14 mouse cellular contexts compared by ENCODE assay signal in genomic region chr1:12612102-12612501, GRCm38 (mm10).
"Had no signal": no experiment of that assay in that cellular context is flagged by ENCODE, and none has a peak within 500 bp of the region (broad histone marks: within the 10 kb centered on the region; RNA-seq: fewer than 3 reads in every experiment).

No protein-coding gene starts in this region.

- H3K4me1 ChIP-seq: liver, embryonic 13.5 days; midbrain, embryonic 13.5 days; neural tube, embryonic 15.5 days had no signal

- H3K27ac ChIP-seq: kidney, postnatal 0 days; limb, embryonic 15.5 days; liver, embryonic 13.5 days; midbrain, embryonic 13.5 days; neural tube, embryonic 15.5 days had no signal

- ATAC-seq: liver, postnatal 0 days; midbrain, embryonic 13.5 days had no signal

- H3K4me3 ChIP-seq: limb, embryonic 15.5 days; liver, embryonic 13.5 days; midbrain, embryonic 13.5 days; neural tube, embryonic 15.5 days had no signal

- H3K9ac ChIP-seq: limb, embryonic 15.5 days; liver, embryonic 13.5 days; liver, postnatal 0 days; midbrain, embryonic 13.5 days; neural tube, embryonic 15.5 days had no signal

- H3K27me3 ChIP-seq: limb, embryonic 15.5 days; liver, embryonic 13.5 days; midbrain, embryonic 13.5 days; neural tube, embryonic 15.5 days had no signal

- H3K36me3 ChIP-seq: limb, embryonic 15.5 days; liver, embryonic 13.5 days; midbrain, embryonic 13.5 days; neural tube, embryonic 15.5 days had no signal

- H3K9me3 ChIP-seq: limb, embryonic 15.5 days; liver, embryonic 13.5 days; midbrain, embryonic 13.5 days; neural tube, embryonic 15.5 days had no signal

- DNase-seq: kidney, adult 9 months; kidney, postnatal 36 days; left cerebral cortex, postnatal 4 days; liver, embryonic 13.5 days; liver, postnatal 0 days; right cerebral cortex, adult 18-20 months; right cerebral cortex, postnatal 25 days; spleen, adult 18-20 months; thymus, adult 18-20 months; thymus, postnatal 14 days had no signal

- H3K4me2 ChIP-seq: limb, embryonic 15.5 days; liver, embryonic 13.5 days; midbrain, embryonic 13.5 days; neural tube, embryonic 15.5 days had no signal
